Mouse (Mus musculus): Measurements from ENCODE around the gene Vmn1r163. TPM values are rescaled to one million over a fixed set of nuclear protein-coding genes. Genes with fewer than 3 reads are reported as not detected.
"Not testable (repeated sequence)": the region's sequence is repeated elsewhere in the genome, so short reads cannot be mapped to it uniquely, and the experiment has no call there.

Vmn1r163 gene
- total RNA-seq (2021): not detected
- long read RNA-seq, experiment 1: 0 reads
- long read RNA-seq, experiment 2: 0 reads

DNA sequence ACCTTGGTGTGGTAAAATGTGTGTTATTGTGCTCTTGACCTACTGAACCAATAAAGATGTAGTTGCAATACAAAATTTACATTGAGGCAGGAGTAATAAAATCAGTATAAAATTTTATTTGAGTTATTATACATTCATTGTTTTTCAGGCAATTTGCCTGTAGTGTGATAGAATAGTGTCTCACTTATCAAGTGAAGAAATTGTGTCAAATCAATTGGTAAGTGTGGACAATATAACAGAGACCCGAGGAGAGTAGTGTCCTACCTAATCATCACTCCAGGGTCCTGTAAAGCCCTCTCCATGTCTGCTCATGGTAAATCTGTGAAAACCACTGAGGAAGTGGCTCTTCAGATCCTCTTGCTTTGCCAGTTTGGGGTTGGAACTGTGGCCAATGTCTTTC lies at the start of gene Vmn1r163:
Gene Vmn1r163, plus strand, starts transcription at position 301 of the 400 bp plus-strand sequence.
- intact Hi-C loops (cut with DNase I); DNase-seq: not testable (repeated sequence)

DNA sequence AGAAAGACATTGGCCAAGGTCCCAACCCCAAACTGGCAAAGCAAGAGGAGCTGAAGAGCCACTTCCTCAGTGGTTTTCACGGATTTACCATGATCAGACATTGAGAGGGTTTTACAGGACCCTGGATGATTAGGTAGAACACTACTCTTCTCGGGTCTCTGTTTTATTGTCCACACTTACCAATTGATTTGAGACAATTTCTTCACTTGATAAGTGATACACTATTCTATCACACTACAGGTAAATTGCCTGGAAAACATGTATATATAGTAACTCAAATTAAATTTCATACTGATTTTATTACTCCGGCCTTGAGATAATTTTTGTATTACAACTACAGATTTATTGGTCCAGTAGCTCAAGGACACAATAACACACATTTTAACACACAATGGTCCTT lies 35.5 kb upstream of the Vmn1r163 start, which contains the start of gene Gm4216:
Gene Gm4216, minus strand, starts transcription at position 101 of the 400 bp plus-strand sequence.
- intact Hi-C loops (cut with DNase I); DNase-seq: not testable (repeated sequence)

DNA sequence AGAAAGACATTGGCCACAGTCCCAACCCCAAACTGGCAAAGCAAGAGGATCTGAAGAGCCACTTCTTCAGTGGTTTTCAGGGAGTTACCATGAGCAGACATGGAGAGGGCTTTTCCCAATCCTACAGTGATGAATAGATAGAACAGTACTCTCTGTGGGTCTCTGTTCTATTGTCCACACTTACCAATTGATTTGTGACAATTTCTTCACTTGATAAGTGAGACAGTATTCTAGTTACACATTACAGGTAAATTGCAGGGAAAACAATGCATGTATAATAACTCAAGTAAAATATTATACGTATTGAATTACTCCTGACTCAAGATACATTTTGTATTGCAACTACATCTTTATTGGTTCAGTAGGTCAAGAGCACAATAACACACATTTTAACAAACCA lies 12.0 kb downstream of the Vmn1r163 start, which contains the start of gene Gm8720:
Gene Gm8720, minus strand, starts transcription at position 101 of the 400 bp plus-strand sequence.
- intact Hi-C loops (cut with DNase I); DNase-seq: not testable (repeated sequence)

Other genes starting within 250 kb of the Vmn1r163 start
- gene Vmn1r159, start 211.9 kb upstream of the Vmn1r163 start, total RNA-seq (2021): not detected
- gene Vmn1r160, start 184.3 kb upstream of the Vmn1r163 start, total RNA-seq (2021): not detected
- gene Gm4214, start 70.9 kb upstream of the Vmn1r163 start, total RNA-seq (2021): not detected
- not detected for gene Gm4216, start 35.6 kb upstream of the Vmn1r163 start, total RNA-seq (2021)
- not detected for gene Gm8720, start 11.9 kb downstream of the Vmn1r163 start, total RNA-seq (2021)
- gene Gm10662, start 88.9 kb downstream of the Vmn1r163 start, total RNA-seq (2021): not detected
- gene Vmn1r165, start 161.8 kb downstream of the Vmn1r163 start, total RNA-seq (2021): not detected
- gene Vmn1r166, start 196.1 kb downstream of the Vmn1r163 start, total RNA-seq (2021): not detected
- gene Gm6902, start 223.4 kb downstream of the Vmn1r163 start, total RNA-seq (2021): not detected
- gene Nlrp4e, start 245.7 kb downstream of the Vmn1r163 start, total RNA-seq (2021): not detected

Measured in heart, postnatal 14 days (tissue).